Mouse (Mus musculus) adrenal gland, postnatal 10 days (tissue): ENCODE results near the gene Pyy. TPM values are rescaled to one million over a fixed set of nuclear protein-coding genes. Genes with fewer than 3 reads are reported as not detected.

ENCODE experiments used
- DNase-seq: peaks from one replicate; pipeline ENCODE4 v3.0.0; 2021; ENCODE audit warnings: mixed read lengths
- long read RNA-seq, 2 experiments: library from polyadenylated mRNA; stranded (forward); transcript quantifications; one replicate each; pipeline ENCODE4 v2.0.0; 2021
- total RNA-seq, 2 experiments: library from RNA; stranded (reverse); gene quantifications; 2 replicates each; pipeline ENCODE4 v1.2.3; 2021

Gene Pyy
- not detected for total RNA-seq
- long read RNA-seq, experiment 1 = 0 reads
- long read RNA-seq, experiment 2, partial matches to known transcripts = 0 of 1 reads
- long read RNA-seq, experiment 2, other reads (novel, unspliced or antisense) = 0 of 1 reads

DNA sequence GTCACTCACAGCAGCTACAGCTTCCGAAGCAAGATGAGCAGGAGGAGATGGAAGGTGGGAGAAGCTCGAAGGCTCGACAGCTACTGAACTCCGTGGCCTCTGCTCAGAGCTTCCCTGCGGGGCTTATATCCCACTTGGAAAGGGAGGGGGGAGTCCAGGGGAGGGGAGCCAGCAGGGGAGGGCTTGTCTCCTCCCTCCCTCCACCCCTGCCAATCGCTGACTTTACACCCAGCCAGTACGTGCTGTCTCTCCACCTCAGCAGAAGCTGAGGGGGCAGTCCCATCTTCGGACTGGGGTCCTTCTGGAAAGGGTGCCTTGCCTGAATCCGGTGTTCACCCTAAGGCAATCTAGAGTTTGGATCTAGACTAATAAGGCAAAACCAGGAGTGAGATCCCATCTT lies at the start of gene Pyy:
TSS of gene Pyy (minus strand) at position 101 of the 400 bp plus-strand sequence.
- DNase-seq = no peak

DNA sequence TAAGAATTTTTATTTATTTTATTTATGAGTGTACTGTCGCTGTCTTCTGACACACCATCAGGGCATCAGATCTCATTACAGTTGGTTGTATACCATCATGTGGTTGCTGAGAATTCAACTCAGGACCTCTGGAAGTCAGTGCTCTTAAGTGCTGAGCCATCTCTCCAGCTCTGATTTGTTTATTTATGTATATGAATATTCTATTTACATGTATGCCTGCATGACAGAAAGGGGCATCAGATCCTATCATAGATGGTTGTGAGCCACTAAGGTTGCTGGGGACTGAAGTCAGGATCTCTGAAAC lies 49.1 kb upstream of the Pyy start:
- no peak for DNase-seq

DNA sequence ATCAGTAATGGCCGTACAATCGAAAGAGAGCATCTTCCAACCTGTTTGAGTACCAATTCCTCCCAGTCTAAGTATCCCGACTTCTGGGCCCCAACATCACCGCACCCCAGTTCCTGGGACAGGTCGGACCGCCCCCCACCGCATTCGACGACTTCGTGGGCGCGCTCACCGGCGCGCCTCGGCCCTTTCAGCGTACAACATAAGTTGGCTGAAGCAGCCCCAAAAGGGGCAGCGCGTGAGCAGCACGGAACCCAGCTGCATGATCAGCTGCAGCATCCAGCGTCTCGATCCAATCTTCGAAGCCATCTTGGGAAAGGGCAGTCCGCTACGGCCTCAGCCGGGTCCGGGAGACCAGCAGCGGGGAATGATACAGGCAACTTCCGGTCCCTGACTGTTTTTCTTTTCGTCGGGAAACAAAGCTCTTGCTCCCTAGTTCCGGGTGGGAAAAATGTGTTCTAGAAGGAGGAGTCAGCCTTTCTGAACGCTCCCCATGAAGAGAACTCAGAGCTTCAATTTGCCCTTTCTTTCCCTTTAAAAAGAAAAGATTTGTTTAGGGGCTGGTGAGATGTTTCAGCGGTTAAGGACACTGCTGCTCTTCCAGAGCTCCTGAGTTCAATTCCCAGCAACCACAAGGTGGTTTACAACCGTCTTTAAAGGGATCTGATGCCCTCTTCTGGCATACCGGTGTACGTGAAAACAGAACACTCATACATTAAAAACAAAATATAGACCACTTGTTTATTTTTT lies 48.6 kb upstream of the Pyy start, which contains the start of gene Tmem101:
TSS of gene Tmem101 (minus strand) at position 366 of the 747 bp plus-strand sequence.
- DNase-seq = peak; percentile 95

DNA sequence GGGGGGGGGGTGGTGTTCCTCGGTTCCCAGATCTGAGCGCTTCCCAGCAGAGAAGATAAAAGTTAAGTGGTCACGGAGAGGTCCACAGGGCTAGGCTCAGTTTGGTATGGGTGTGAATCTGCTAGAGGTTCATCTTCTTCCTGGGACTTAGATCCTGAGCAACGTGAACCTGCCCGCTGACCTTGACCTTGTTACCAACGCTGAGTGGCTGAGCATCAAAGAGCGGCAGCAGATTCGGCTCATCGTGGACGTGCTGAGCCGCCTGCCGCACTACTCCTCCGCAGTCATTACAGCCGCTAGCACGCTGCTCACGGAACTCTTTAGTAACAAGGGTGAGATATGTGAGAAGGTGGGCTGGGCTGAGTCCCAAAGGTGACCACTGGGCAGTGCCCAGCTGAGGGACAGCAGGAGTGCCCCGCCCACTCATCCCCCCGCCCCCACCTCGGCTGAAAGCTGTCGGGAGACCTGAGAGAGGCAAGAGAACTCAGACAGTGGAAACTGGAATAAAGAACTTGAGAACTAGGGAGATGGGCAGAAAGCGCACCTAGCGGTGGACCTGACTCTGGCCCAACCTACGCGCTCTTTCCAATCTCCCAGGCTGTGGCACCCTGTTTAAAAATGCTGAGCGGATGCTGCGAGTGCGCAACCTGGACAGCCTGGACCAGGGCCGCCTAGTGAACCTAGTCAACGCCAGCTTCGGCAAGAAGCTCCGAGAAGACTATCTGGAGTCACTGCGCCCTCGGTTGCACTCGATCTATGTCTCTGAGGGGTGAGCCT lies 39.8 kb upstream of the Pyy start:
- no peak for DNase-seq

DNA sequence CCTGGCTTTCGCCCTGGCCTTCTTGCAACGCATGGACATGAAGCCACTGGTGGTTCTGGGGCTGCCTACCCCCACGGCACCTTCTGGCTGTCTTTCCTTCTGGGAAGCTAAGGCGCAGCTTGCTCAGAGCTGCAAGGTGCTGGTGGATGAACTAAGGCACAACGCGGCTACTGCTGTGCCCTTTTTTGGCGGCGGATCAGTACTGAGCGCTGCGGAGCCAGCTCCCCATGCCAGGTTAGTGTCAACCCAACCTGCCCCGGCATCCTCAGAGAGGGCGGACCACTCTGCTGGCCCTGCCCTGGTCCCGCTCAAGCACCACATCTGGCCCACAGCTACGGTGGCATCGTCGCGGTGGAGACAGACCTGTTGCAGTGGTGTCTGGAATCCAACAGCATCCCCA lies 38.9 kb upstream of the Pyy start:
- DNase-seq = no peak

DNA sequence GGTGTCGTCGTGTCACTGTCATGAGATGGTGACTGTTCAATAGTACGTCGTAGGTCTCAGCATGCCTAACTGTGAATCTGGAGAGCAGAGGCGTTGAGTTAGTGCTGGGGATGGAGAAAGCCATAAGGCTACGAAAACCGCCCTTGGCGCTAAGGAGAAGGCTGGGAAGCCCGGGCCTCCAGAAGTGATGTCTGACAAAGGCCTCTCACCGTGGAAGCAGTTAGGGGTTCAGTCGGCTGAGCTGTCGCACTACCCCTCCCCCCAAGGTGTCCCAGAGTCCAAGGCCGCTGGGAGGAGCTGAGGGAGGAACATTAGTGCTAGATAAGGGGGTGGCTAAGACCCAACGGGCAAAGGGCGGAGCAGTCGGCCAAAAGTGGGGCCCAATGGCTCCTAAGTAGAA lies 38.4 kb upstream of the Pyy start:
- peak; percentile 66 for DNase-seq

DNA sequence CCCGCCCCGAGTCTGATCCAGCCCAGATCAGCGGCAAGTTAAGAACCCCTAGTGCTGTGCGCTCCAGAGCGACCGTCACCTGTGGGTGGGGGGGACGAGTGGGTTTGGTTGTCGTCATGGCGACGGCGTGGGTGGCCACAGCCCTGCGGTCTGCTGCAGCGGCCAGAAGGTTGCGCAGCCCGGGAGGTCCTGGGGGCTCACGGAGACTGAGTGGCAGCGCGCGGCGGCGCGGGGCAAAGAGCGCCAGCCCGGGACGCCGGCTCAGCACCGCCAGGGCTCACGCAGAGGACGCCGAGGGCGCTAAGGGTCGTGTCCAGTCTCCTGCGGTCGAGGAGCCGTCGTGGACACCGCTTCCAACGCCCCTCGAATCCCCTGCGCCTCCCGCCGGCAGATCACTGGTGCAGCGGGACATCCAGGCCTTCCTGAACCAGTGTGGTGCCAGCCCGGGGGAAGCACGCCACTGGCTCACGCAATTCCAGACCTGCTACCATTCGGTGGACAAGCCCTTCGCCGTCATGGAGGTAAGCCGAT lies 37.9 kb upstream of the Pyy start, which contains the start of gene Nags:
TSS of gene Nags (plus strand) at position 43 of the 531 bp plus-strand sequence.
- DNase-seq = peak; percentile 38

DNA sequence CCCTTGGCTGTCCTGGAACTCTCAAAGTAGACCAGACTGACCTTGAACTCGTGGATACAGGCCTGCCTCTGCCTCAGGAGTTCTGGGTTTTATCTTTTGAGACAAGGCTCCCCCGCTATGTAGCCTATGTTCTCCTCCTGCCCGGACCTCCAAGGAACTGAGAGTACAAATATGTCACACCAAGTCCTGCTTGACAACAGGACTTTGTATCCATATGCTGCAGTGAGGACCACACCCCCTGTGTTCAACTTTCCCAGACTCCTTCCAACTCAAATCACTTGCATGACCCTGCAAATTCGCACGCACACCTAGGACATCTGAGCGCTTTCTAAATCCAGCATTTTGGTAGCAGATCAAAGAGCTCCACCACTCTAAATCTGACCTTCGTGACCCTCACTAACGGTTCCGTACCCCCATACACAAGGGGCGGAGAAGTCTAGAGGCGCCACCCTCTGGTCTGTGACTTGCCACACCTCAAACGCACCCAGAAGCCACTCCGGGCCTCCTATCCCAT lies 37.4 kb upstream of the Pyy start:
- no peak for DNase-seq

DNA sequence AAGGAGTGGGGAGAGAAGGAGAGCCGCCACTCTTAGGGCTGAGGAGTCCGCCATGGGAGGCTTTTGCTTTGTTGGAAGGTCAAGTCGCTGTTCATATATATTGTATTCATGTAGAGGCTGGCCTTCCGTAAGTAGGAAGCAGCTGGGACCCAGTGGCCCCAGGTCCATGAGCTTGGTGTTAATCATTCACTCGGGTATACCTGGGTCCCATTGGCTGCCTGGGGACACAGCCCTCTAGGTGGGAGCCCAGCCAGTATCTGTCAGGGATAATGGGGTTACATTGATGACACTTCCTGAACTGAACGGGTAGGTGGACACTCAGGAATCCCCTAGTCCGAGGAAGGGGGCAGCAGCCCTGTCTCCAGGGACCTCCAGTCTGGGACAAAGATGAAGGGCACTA lies 34.7 kb upstream of the Pyy start:
- no peak for DNase-seq

DNA sequence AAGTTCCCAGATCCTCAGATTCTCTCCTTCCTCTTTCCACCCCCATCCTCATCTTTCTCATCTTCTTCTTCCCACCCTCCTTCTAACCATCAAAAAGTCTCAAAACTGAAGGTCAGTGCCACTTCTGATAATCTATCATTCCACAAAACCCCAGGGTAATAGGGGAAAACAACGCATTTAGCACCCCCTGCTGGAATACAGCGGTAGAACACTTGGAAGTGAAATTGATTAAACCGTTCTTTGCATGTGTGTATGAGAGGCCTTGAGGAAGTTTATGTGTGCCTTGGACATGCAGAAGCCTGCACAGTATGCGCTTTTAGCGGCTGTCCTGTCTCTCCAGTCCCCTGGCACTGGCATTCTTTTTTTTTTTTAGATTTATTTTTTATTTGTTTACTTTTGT lies 32.9 kb upstream of the Pyy start:
- peak; percentile 79 for DNase-seq

DNA sequence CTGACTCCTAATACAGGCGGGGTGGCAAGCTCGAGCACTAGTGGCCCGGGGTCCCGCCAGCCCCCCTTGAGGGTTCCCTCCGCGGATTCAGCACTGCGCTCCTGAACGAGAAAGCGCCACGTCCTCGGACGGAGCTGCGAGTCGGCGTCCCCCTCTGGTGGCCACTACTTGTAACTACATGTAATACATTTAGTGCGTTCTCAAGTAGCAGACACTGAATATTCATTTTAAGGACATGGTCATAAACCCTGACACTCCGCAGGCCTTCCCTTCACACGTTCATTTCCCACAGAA lies 30.8 kb upstream of the Pyy start:
- peak; percentile 79 for DNase-seq

DNA sequence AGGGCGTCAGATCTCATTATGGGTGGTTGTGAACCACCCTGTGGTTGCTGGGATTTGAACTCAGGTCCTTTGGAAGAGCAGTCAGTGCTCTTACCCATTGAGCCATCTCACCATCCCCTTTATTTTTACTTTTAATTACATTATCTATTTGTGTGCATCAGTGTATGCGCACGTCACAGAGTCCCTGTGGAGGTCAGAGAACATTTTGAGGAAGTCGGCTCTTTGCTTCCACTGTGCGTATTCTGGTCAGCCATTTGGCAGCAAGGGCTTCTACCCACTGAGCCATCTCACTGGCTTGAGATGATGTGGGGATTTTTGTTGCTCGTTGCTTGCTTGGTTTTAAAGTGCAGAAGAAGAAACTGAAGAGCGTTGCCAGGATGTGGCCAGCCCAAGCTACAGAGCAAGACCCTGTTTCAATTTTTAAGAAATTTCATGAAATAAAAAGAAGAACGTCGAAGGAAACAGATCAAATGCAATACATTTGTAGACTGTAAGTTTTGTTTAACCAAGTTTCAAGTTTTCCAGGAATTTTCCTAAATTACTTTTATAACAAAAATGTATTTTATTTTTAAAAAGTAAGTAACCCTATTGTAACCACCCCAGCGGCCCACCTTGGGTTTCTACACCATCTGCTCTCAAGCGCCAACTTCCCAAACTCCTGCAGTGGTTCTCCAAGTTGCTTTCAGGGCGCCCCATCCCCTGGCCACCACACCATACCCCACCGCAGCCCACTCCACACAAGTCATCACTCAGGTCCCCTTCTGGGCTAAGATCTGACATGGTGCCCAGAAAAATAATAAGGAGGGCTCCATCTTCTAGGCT lies 30.2 kb upstream of the Pyy start:
- no peak for DNase-seq

DNA sequence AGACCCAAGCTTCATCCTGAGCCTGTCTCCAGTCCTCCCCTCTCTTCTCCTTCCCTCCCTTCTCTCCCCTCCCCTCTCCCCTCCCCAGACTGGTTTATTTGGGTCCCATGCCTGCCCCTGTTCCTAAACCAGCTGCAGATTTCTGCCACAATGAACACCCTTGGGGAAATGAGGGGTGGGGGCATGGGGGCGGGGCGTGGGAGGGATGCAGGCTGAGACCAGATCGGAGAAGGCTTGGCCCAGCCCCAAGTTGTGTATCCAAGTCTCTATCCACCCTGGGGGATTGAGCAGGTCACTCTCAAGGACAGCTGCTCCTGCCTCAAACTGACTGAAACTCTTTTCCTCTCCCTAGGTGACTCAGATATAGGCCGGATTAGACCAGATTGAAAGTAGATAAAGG lies 26.9 kb upstream of the Pyy start:
- no peak for DNase-seq

DNA sequence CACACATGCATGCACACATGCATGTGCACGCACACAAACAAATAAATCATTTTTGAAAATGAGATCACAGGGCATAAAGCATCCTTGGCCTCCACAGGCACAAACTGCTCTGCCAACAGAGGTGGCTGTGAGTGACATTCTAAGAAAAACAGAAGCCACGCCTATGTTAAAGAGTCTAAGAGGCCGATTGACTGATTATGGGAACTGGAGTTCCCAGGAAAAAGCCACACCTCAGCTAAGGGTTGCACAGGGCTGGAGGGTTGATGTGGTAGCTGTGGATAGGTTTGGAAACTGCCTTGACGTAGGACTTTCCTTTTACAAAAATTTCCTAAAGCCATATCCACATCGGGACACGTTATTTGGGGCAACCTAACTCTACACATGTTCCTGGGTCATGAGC lies 9.8 kb upstream of the Pyy start:
- DNase-seq = no peak

DNA sequence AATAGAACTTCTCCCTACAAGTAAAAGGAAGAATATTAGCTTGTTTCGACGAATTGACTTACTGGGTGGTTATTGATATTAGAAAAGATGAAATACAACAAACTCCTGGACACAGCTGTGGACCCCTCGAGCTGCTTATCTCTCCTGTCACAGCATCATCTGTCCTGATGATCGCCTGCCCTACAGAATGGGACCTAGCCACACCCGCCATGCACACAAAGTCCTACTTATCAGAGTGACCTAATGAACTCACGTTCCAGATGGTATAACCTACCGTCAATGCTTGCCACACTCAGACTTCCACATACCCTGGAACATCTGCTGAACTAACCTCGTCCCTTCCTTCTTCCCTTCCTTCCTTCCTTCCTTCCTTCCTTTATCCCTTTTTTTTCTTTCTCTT lies 8.6 kb upstream of the Pyy start:
- DNase-seq = no peak

DNA sequence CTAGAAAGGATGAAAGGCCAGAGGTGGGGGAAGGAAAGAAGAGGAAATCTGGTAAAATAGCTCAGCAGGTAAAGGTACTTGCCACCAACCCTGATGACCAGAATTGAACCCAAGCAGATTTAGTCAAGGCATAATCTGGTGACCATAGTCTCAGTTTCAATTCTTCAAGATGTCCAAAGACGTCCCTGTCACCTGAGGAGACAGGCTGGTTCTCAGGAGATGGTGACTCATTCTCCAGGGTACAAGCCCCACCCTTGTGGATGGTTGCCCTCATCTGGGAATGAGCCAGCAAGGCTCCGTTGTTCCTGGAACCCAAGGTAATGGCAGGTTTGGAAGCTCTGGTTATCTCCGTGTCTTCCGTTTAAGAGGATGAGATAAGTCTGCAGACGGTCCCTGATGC lies 3.9 kb upstream of the Pyy start:
- DNase-seq = no peak

DNA sequence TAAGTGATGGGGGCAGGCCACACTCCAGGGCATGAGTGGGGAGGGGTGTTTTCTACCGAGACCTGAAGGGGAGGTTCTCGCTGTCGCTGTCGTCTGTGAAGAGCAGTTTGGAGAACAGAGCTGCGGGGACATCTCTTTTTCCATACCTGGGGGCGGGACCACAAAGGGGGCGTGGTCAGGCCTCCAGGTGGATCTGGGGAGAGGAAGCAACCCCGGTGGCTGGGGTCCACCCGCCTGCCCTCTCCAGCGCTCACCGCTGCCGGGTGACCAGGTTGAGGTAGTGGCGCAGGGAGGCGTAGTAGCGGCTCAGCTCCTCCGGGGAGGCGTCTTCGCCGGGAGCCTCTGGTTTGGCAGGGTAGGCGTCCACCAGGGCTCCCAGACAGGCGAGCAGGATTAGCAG lies 721 bp downstream of the Pyy start:
- DNase-seq = no peak

DNA sequence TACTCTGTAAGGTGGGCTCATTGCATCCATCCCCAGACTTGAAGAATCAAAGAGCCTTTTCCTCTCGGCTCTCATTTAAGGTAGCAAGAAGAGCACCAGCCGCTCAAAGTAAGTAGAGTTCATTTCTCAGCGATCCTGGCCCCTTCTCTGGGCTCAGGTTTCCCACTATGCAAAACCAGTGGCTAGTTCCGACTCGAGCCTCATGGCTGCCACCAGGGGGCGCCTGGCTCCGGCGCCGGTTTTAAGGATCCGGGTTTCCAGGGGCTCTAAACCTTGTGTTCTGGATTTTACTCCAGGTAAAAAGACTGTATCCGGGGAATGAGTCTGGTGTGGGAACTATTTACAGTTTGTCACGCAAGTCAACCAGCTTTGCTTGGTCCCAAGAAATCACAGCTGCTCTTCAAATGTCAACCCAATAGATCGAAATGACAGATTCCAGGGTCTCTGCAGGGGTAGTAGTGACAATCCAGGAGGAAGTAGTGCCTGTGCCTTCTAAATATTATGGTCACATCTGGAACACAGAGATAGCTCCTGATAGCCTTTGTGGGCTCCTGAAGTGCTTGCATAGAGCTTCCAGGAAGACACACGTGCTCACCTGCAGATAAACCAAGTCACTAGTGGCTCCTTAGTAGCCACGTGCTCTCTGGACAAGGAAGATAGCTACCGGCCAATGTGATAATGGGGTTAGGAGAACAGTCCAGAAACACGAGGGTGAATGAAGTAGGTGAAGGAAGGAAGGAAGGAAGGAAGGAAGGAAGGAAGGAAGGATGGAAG lies 5.0 kb downstream of the Pyy start:
- DNase-seq = peak; percentile 83

DNA sequence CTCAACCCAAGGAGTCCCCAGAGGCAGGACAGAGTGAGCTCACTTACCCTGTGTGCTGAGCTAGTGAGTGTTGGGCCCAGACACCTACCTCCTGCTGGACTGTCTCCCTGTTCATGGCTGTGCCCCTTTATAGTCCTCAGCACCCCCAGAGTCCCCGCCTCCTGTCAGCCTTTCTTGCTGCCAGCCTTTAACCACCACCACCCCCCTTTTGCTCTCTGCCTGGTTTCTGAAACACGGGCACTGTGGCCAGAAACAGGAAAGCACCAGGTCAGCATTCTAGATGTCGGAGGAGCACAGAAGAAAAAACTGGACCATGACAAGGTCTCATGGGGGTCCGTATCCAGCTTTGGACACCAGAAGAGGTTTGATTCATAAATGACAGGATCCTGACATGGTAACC lies 6.4 kb downstream of the Pyy start, which contains the start of gene Ppy:
TSS of gene Ppy (minus strand) at position 101 of the 400 bp plus-strand sequence.
- no peak for DNase-seq

DNA sequence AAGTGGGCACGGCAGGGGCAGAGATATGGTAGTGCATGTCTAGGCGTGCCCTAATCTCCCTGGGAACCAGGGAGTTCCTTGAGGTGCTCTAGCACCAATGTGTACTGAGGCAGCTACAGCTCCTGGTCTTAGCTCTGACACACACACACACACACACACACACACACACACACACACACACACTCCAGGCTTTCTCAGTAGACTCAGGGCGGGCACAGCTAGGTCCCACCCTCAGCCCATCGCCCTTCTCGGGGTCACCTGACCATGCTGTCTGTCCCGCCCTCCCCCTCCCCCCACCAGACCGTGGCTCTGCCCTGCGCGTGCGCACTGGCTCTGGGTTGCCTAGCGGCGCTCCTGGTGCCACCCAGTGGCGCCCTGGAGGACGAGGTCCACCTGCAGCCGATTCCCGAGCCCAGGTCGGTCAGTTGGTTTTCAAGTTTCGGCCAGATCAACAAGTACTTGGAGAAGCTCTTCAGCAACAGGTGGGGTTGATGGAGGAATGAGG lies 10.7 kb downstream of the Pyy start:
- peak; percentile 85 for DNase-seq

DNA sequence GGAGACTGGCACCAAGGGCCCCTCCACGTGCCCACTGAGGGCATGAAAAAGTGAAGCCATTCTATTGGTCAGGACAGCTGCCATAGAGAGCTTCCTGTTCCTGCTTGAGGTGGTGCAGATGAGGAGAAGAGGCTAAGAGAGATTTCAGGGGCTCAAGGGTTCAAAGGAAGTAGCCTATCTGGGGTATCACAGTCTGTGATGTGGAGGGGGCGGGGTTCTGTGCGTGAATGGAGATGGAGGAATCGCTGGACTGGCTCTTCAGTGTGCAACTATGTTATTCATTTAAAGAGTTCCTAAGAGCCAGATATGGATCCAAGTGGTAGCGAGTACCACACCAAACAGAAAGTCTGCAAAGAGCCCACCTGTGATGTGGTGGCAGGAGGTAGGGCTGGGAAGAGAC lies 11.2 kb downstream of the Pyy start:
- DNase-seq = no peak
